Comparison of ENCODE assay signal across 9 mouse cellular contexts in the genomic region with DNA sequence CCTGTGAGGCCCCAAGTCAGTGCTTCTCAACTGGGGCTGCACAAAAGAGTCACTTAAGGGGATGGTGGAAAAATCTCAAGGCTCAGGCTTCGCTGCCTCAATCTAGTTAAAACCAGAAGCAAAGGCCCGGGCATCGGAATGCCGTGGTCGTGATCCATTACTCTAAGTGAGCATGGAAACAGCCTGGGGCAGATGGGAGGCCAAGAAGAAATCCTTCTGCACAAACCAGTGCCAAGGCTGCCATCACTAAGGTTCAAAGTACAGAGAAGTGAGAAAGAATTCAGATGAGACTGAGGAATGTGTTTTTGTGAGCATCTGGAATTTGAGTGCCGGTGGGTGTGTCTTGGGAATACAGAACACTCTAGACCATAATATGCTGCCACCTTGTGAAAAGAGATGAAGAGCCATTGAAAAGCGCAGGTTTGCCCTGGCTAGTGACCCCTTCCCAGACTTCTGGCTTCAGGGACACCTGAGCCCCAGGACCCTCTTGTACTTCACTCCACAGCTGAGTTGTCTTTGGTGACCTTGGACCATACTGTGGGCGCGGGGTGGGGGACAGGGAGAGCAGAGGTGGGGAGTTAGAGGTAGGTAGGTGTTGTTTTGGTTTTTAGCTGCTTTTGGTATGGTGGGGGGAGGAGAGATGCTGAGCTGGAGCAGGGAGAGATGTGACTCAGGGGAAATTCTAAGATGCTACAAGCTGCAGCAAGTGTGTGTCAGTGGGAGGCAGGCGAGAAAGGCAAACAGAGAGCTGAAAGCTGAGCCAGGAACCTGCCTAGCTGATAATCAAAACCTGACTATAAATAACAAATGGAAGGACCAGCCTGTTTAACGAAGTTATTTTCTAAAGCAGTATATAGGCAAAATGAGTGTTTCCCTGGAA. TPM values are rescaled to one million over a fixed set of nuclear protein-coding genes. Genes with fewer than 3 reads are reported as not detected.
DNase-seq lines count a peak whose midpoint lies in the region; ATAC-seq and TF ChIP-seq lines count a peak whose summit lies in the region.
"Had no signal": no experiment of that assay in that cellular context is flagged by ENCODE, and none has a peak within 500 bp of the region (broad histone marks: within the 10 kb centered on the region; RNA-seq: fewer than 3 reads in every experiment).

No protein-coding gene starts in this region.

- no peak overlapping the region for H3K9ac ChIP-seq in liver, embryonic 12.5 days
- H3K9ac ChIP-seq: neural tube, embryonic 13.5 days had no signal

- no peaks in the 10 kb centered on the region for H3K36me3 ChIP-seq in liver, embryonic 12.5 days
- H3K36me3 ChIP-seq: neural tube, embryonic 13.5 days had no signal

- peak; percentile 83 for ATAC-seq in frontal cortex, adult (ENCODE audit: low TSS enrichment)
- ATAC-seq in liver, embryonic 12.5 days: no peak

- peak; percentile 67 for DNase-seq in left cerebral cortex, adult 11 months (ENCODE audit: low spot score)
- DNase-seq in left cerebral cortex, postnatal 4 days: no peak
- peak in 1 of 2 experiments; percentile 68 for DNase-seq in layer of hippocampus, adult 2 months (ENCODE audit: low spot score in 2 of 2)
- peak; percentile 72 to 80 for DNase-seq in right cerebral cortex, postnatal 36 days (ENCODE audit: low spot score in 2 of 2)
- no peak for DNase-seq in cerebellum, adult 11 months

- peak overlapping the region; percentile 47 for H3K27ac ChIP-seq in layer of hippocampus, adult 2 months
- no peak overlapping the region for H3K27ac ChIP-seq in liver, embryonic 12.5 days
- H3K27ac ChIP-seq: macrophage; neural tube, embryonic 13.5 days had no signal

- no peaks in the 10 kb centered on the region for H3K4me1 ChIP-seq in liver, embryonic 12.5 days

- H3K4me3 ChIP-seq in layer of hippocampus, adult 2 months: no peak overlapping the region
- no peak overlapping the region for H3K4me3 ChIP-seq in liver, embryonic 12.5 days
- H3K4me3 ChIP-seq: neural tube, embryonic 13.5 days had no signal

- H3K27me3 ChIP-seq in liver, embryonic 12.5 days (replicated peaks): no peaks in the 10 kb centered on the region
- H3K27me3 ChIP-seq: neural tube, embryonic 13.5 days had no signal

- no peak for TF ChIP-seq CTCF in layer of hippocampus, adult 2 months (conservative IDR thresholded peaks at IDR 0.05)

- peaks cover 8% of the 10 kb centered on the region for H3K9me3 ChIP-seq in liver, embryonic 12.5 days (replicated peaks)

- WGBS in liver, embryonic 12.5 days (ENCODE audit: insufficient replicate concordance): 64% methylated on average over 11 of the region's 11 CpGs

- intact Hi-C loops in left cerebral cortex, postnatal 4 days (cut with DNase I): no loop called here

- H3K4me2 ChIP-seq in liver, embryonic 12.5 days: no peak overlapping the region
- H3K4me2 ChIP-seq: neural tube, embryonic 13.5 days had no signal

RNA-seq across cellular contexts. Expression of a gene that starts 26.9 kb away (rescaled TPM):
- total RNA-seq in left cerebral cortex, postnatal 4 days (2021): 10 to 100 TPM; 57.5 to 60.8 TPM
- total RNA-seq in layer of hippocampus, adult 2 months (2021): 10 to 100 TPM; 45.6 to 55.5 TPM
- 6.2 and 6.6 TPM in 2 replicates for polyA plus RNA-seq in liver, embryonic 12.5 days (2016; fragmentation: Nextera tagmentation; extraction: Ambion mirVana)

Comparison
In these comparisons a context has a peak if more than half of its experiments do, and no peak if none do; other contexts are left out.
1. DNase-seq: peak in left cerebral cortex, adult 11 months (single experiment) and right cerebral cortex, postnatal 36 days (2 of 2); none in left cerebral cortex, postnatal 4 days (single experiment) and cerebellum, adult 11 months (single experiment).